Mouse (Mus musculus) leukemia stem cell, adult 10-12 weeks (primary cell): ENCODE data around the gene 9230104L09Rik. TPM values are rescaled to one million over a fixed set of nuclear protein-coding genes. Genes with fewer than 3 reads are reported as not detected.

Experiments
- polyA plus RNA-seq: library from polyadenylated mRNA; stranded (reverse); fragments of >175 nt; gene quantifications from 2 replicates; pipeline ENCODE4 v1.2.3, GENCODE M21; 2012; ENCODE audit warnings: low replicate concordance

9230104L09Rik gene
- polyA plus RNA-seq: not detected in 2 replicates

GRCm38 (mm10) chr2:148864966-148865365 is at the start of gene 9230104L09Rik:
TSS of gene 9230104L09Rik (minus strand) at chr2:148865038.

GRCm38 (mm10) chr2:148875335-148875811 is 10.5 kb upstream of the 9230104L09Rik start, which contains the start of gene Cst3:
TSS of gene Cst3 (minus strand) at chr2:148875692.

GRCm38 (mm10) chr2:148834912-148835311 is 29.9 kb downstream of the 9230104L09Rik start, which contains the start of gene Cst9:
TSS of gene Cst9 (plus strand) at chr2:148835147.

GRCm38 (mm10) chr2:148819909-148820308 is 44.9 kb downstream of the 9230104L09Rik start, which contains the start of gene Cst13:
TSS of gene Cst13 (plus strand) at chr2:148820081.

GRCm38 (mm10) chr2:148798485-148798884 is 66.4 kb downstream of the 9230104L09Rik start, which contains the start of gene Cst8:
TSS of gene Cst8 (plus strand) at chr2:148798785.

Other genes with a start within 250 kb of the 9230104L09Rik start
- gene Nxt1, start 192.4 kb downstream of the 9230104L09Rik start, polyA plus RNA-seq: 17.3 and 17.4 TPM in 2 replicates
- 8.1 and 11.0 TPM in 2 replicates for gene Gzf1, start 184.0 kb downstream of the 9230104L09Rik start, polyA plus RNA-seq
- not detected in 2 replicates for gene Napb, start 132.6 kb downstream of the 9230104L09Rik start, polyA plus RNA-seq
- gene Cstl1, start 114.7 kb downstream of the 9230104L09Rik start, polyA plus RNA-seq: not detected in 2 replicates
- gene Cst11, start 93.5 kb downstream of the 9230104L09Rik start, polyA plus RNA-seq: not detected in 2 replicates
- not detected in 2 replicates for gene 8030411F24Rik, start 83.0 kb downstream of the 9230104L09Rik start, polyA plus RNA-seq
- not detected in 2 replicates for gene Cst12, start 75.7 kb downstream of the 9230104L09Rik start, polyA plus RNA-seq
- not detected in 2 replicates for gene Cst8, start 66.3 kb downstream of the 9230104L09Rik start, polyA plus RNA-seq
- gene Cst13, start 45.0 kb downstream of the 9230104L09Rik start, polyA plus RNA-seq: not detected in 2 replicates
- gene Cst9, start 29.9 kb downstream of the 9230104L09Rik start, polyA plus RNA-seq: not detected in 2 replicates
- gene Cst3, start 10.7 kb upstream of the 9230104L09Rik start, polyA plus RNA-seq: 182 and 224 TPM in 2 replicates
- gene Gm1330, start 138.2 kb upstream of the 9230104L09Rik start, polyA plus RNA-seq: not detected in 2 replicates
- not detected in 2 replicates for gene Gm10750, start 152.2 kb upstream of the 9230104L09Rik start, polyA plus RNA-seq